Mouse (Mus musculus): ENCODE measurements around the gene Bpifa3.
"Not testable (repeated sequence)": the region's sequence is repeated elsewhere in the genome, so short reads cannot be mapped to it uniquely, and the experiment has no call there.

Gene Bpifa3

GRCm38 (mm10) chr2:154130120-154130519 lies at the start of gene Bpifa3:
Gene Bpifa3 (plus strand): TSS chr2:154130336.
- no peak for DNase-seq (ENCODE audit: low spot score)

GRCm38 (mm10) chr2:154097734-154098133 lies 32.4 kb upstream of the Bpifa3 start:
- no peak for DNase-seq (ENCODE audit: low spot score)

- no peak for DNase-seq (ENCODE audit: low spot score)
Measured at GRCm38 (mm10) chr2:154117381-154117780, 12.8 kb upstream of the Bpifa3 start.

- no peak for DNase-seq (ENCODE audit: low spot score)
Measured at GRCm38 (mm10) chr2:154142580-154142979, 12.4 kb downstream of the Bpifa3 start, which contains the start of gene Bpifa1. Gene Bpifa1 (plus strand): TSS chr2:154142880.

- DNase-seq (ENCODE audit: low spot score), result no peak
Measured at GRCm38 (mm10) chr2:154143735-154144134, 13.6 kb downstream of the Bpifa3 start.

- DNase-seq (ENCODE audit: low spot score), result no peak
Measured at GRCm38 (mm10) chr2:154147496-154147895, 17.4 kb downstream of the Bpifa3 start.

- peak; percentile 15 for DNase-seq (ENCODE audit: low spot score)
Measured at GRCm38 (mm10) chr2:154158433-154158832, 28.3 kb downstream of the Bpifa3 start.

- DNase-seq (ENCODE audit: low spot score), result no peak
Measured at GRCm38 (mm10) chr2:154162307-154162706, 32.2 kb downstream of the Bpifa3 start, which contains the start of gene Bpifa5. Gene Bpifa5 (plus strand): TSS chr2:154162607.

- DNase-seq (ENCODE audit: low spot score), result no peak
Measured at GRCm38 (mm10) chr2:154163306-154163705, 33.2 kb downstream of the Bpifa3 start.

- DNase-seq (ENCODE audit: low spot score), result no peak
Measured at GRCm38 (mm10) chr2:154169172-154169571, 39.0 kb downstream of the Bpifa3 start.

GRCm38 (mm10) chr2:154171621-154172020 lies 41.5 kb downstream of the Bpifa3 start:
- DNase-seq (ENCODE audit: low spot score), result no peak

GRCm38 (mm10) chr2:154173313-154173712 lies 43.2 kb downstream of the Bpifa3 start:
- peak; percentile 9 for DNase-seq (ENCODE audit: low spot score)

- not testable (repeated sequence) for DNase-seq (ENCODE audit: low spot score)
Measured at GRCm38 (mm10) chr2:154181900-154182299, 51.8 kb downstream of the Bpifa3 start.

- not testable (repeated sequence) for DNase-seq (ENCODE audit: low spot score)
Measured at GRCm38 (mm10) chr2:154183061-154183460, 52.9 kb downstream of the Bpifa3 start.

- no peak for DNase-seq (ENCODE audit: low spot score)
Measured at GRCm38 (mm10) chr2:154185319-154185718, 55.2 kb downstream of the Bpifa3 start.

GRCm38 (mm10) chr2:154185748-154186147 lies 55.6 kb downstream of the Bpifa3 start:
- no peak for DNase-seq (ENCODE audit: low spot score)

- no peak for DNase-seq (ENCODE audit: low spot score)
Measured at GRCm38 (mm10) chr2:154187468-154187867, 57.3 kb downstream of the Bpifa3 start.
